Mouse (Mus musculus): ENCODE measurements around the gene Pam.
"Not testable (repeated sequence)": the region's sequence is repeated elsewhere in the genome, so short reads cannot be mapped to it uniquely, and the experiment has no call there.

Pam gene

GRCm38 (mm10) chr1:97969765-97970164, 125.7 kb downstream of the Pam start:
- DNase-seq (ENCODE audit: low spot score in 2 of 2), result no peak

DNA sequence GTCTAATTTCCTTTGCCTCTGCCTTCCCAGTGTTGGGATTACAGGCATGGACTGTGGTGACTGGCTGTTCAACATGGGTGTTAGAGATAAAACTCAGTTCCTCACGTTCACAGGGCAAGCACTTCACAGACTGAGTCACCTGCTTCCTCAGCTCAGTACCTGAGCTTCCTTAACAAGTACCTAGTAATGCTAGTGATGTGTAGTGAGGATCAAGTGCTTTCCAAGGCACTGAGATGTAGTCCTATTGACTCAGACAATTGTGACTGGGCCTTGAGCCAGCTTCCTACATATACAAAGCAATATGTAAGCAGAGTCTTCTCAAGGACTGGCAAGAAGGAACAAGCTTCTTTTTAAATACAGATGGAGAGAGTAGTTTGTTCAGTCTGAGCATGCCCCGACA, 131.7 kb downstream of the Pam start:
- DNase-seq (ENCODE audit: low spot score in 2 of 2), result no peak

GRCm38 (mm10) chr1:97962134-97962533, 133.3 kb downstream of the Pam start:
- peak; percentile 30 to 62 for DNase-seq (ENCODE audit: low spot score in 2 of 2)

DNA sequence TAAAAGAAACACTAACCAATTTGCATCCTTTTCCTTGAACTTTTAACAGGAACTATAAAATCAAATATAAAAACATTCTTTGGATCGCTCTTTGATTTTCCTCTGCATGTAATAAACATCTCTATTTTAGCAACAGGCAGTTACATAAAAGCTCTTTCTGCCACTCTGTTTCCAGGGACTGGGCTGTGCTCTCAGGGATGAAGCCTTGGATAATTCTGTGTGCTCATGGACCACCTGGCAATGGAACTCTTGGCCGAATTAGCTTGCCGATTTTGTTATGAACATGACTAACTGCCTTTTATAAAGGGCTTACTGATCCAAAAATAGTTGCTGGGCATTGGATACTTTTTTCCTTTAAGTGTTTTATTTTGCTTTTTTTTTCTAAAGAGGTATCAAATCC, 134.8 kb downstream of the Pam start:
- DNase-seq (ENCODE audit: low spot score in 2 of 2), result no peak

DNA sequence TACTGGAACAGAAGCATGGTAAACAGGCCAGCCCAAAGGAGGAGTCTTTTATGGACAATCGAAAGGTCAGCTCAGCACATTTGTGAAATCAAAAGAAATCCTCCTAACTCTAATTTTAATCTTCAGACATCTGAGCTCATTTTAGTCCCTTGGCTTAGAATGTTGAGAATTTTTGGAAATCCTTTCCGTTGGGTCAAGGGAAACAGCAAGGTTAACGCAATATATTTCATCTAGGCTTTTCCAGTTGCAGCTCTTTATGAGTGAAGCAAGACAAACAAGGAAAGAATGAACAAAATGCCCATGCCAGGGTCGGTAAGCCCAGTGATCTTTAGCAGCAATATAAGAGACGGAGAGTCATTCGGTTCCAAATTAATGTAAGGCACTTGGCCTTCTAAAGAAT, 135.3 kb downstream of the Pam start:
- DNase-seq (ENCODE audit: low spot score in 2 of 2), result no peak

DNA sequence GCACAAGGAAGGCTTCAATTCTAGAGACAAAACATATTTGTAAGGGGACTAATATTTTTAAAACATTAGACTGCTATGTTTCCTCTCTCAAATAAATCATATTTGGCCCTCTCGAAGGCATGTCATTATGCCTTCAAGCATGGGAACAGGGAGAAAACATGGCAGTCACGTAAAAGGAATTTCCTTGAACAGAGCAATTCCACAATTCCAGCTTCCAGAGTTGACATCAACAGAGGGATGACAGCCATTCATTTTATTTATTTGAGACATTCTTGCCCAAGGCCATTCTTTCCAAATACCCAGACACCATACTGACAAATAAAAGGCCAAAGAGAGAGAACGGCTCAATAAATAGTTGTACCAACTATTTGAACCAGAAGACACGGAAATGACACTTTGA, 136.7 kb downstream of the Pam start:
- DNase-seq (ENCODE audit: low spot score in 2 of 2), result no peak

GRCm38 (mm10) chr1:97949258-97949657, 146.2 kb downstream of the Pam start:
- not testable (repeated sequence) for DNase-seq (ENCODE audit: low spot score in 2 of 2)

DNA sequence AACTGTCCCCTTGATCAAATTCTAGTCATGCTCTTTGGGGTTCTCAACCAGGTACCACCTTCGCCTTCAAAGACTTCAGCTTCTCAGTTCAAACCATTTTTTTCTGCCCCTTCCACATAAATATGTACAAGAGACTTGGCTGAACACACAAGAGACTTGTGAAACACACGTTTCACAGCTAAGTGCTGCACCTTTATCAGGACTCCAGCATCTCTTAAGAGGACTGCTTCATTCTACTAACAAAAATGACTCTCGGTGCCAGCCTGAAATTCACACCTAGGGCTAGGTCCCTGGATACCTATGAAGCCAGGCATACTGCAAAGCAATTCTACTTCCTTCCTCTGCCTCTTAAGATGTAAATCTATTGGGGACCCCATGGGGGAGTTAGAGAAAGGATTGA, 148.3 kb downstream of the Pam start:
- no peak for DNase-seq (ENCODE audit: low spot score in 2 of 2)

GRCm38 (mm10) chr1:97943908-97944608, 151.4 kb downstream of the Pam start:
- DNase-seq (ENCODE audit: low spot score in 2 of 2), result no peak

DNA sequence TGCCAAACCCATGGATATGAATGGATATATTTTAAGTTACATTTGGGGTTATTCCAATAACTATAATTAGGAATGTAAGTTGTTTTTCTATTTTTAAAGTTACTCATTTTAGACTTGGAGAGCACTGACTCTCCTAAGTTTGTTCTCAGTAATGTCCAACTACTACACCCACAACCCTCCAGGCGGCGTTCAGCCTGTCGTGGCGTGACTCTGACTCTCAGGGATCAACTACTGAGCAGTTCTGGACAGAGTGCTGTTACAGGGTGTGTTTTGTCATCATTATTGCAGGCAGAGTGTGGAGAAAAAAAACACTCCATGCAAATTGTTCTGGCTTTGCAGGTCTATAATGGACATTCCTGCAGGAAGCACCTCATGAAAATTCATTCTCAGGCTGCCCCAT, 152.0 kb downstream of the Pam start:
- no peak for DNase-seq (ENCODE audit: low spot score in 2 of 2)

GRCm38 (mm10) chr1:97942966-97943365, 152.5 kb downstream of the Pam start:
- no peak for DNase-seq (ENCODE audit: low spot score in 2 of 2)

DNA sequence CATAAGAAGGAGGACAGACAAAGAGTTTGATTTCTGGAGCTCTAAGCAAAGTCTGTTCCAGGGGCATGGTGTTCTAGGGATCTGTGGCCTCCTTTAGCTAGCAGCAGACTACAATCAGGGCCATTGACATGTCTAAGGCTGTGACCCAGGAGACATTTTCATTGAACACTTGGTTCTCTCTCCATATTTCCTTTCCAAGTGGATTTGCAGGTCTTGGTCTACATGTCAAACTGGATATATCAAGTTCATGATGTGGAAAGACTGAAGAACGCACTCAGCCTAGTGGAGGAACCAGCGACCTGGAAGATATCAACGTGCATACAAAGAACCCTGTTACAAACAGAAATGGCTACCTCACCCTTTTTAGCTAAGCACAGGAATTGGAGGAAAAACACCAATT, 156.9 kb downstream of the Pam start:
- DNase-seq (ENCODE audit: low spot score in 2 of 2), result no peak

GRCm38 (mm10) chr1:97938053-97938452, 157.4 kb downstream of the Pam start:
- DNase-seq (ENCODE audit: low spot score in 2 of 2), result no peak

DNA sequence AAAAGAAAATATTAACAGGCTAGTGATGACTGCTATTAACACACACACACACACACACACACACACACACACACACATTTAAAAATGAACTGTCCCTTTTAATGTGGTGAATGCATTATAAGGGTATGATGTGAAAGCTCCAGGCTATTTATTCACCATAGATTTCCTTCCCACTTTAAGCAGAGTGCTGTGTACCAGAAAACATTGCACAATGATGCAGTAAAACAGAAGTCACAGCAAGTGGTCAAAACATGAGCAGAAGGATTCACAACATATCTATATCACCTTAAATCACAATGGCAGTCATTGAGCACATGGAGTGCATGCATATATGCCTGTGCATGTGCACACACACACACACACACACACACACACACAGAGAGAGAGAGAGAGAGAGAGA, 160.5 kb downstream of the Pam start:
- no peak for DNase-seq (ENCODE audit: low spot score in 2 of 2)

- no peak for DNase-seq (ENCODE audit: low spot score in 2 of 2)
These were observed 164.2 kb downstream of the Pam start for GRCm38 (mm10) chr1:97931220-97931619.

- DNase-seq (ENCODE audit: low spot score in 2 of 2), result peak; percentile 40 to 59
These were observed 165.9 kb downstream of the Pam start for GRCm38 (mm10) chr1:97929415-97930028.

DNA sequence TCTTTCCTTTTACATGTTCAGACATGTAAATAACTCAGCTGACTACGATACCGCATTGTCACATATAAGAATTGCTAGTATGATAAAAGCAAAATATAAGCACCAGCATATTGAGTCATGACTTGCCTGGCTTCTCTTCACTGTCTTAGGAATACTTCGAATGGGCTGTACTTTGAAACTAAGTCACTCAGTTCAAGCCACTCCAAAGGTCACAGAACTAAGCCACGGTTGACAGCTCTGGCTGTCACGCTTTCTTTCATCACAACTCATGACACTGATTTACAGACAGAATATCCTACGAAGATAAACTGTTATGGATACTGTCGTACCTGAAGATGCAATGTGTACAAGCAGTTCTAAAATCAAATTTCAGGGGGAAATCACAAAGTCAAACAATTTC, 168.7 kb downstream of the Pam start:
- no peak for DNase-seq (ENCODE audit: low spot score in 2 of 2)

DNA sequence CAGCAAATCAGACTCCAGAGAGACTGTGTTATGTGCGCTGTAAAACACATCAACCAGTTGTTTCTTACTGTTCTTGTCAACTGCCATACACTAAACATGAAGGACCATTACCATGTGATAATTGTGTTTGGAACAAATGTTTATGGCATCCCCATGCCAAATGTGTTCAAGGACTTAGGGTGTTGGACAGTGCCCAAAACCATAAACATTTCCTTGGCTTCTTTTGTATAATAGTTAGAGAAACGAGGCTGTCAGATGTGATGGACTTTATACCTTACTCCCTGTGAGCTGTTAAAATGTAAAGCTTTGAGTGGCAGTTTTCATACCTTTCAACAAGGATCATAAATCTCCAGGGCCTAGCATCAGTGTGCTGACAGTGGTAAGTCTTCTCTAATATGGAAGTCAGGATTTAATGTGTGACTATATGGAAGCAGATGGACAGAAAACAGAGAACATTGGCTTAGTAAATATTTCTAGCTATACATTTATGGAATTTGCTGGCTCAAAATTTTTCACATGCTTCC, 169.4 kb downstream of the Pam start:
- no peak for DNase-seq (ENCODE audit: low spot score in 2 of 2)

GRCm38 (mm10) chr1:97922395-97922794, 173.1 kb downstream of the Pam start:
- no peak for DNase-seq (ENCODE audit: low spot score in 2 of 2)

DNA sequence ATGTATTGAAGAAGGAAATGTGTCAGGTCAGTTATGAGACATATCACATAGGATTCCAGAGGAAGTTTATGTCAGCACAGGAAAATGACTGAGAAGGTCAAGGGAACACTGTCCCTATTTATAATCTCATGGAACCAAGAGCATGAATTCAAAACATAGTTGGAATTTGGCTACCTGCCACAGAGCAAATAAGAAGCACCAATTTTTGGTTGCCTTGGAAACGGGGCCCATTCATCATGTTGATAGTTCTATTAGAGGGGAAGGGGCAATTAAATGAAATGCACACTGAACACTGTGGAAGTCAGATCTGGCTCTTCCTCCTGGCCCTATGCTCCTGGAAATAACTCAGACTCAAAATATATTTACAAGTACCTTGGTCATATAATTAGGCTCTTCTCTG, 173.6 kb downstream of the Pam start:
- no peak for DNase-seq (ENCODE audit: low spot score in 2 of 2)

DNA sequence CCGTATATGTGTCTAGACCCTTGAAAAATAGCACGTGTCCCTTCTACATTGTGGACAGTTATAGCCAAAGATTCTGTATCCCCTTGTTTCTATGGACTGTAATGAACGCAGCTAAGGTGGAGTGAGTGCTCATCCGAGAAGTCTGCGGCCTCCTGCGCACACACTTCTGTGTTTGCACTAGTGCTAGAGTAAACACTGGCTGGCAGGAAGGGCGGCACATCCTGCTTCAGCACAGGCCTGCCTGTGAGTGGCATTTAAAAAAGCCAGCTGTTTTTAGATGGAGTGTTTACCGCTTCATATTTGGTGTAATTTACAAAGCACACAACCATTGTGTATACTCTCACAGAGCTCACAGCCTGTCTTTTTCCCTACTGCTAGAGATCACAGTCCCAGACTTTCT, 177.0 kb downstream of the Pam start:
- no peak for DNase-seq (ENCODE audit: low spot score in 2 of 2)

GRCm38 (mm10) chr1:97916971-97917234, 178.5 kb downstream of the Pam start:
- no peak for DNase-seq (ENCODE audit: low spot score in 2 of 2)

DNA sequence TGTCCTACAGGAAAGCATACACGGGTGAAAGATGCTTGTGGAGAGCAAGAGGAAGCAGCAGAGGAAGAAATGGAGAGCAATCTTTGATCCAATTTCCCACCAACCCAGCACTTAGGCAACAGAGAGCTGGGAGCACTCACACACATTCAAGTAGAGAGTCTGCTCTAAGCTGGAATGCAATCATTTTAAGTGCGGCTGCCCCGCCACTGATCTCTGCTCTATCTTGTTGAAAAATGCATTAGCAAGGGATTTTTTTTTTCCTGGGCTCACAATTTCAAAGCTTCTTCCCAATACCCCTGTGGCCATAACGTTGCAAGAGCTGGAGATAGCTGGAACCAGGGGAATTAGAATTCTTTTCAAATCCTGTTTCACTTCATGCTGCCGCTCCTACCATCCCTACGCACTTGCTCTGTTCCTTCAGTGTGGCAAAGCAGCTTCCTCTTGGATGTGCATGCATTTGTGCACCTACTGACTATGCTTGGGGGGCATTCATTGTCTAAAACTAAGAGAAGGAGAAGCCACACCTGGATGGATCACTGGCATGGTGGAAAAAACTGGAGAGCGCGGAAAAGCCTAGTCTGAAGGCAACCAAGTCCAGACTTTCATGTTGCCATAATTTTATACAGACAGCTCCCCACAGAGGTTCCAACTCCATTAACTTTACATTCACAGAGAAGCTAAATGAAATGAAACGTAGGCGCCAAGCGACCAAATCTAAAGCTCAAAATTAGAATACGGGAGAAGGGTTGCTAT, 179.1 kb downstream of the Pam start:
- no peak for DNase-seq (ENCODE audit: low spot score in 2 of 2)
